Mouse (Mus musculus): ENCODE measurements at regions not wholly inside any gene's neighbourhood (a gene's known extent, or its start where the extent isn't known, plus 50 kb on each side); places are given as distances from the start of the nearest gene placed in this dataset.
A peak's percentile ranks its signal among the peaks of the same experiment; 100 is the strongest.

- no peak for ATAC-seq
Observed at GRCm38 (mm10) chr12:39586163-39586562, 451.7 kb downstream of the Arl4a start.

DNA sequence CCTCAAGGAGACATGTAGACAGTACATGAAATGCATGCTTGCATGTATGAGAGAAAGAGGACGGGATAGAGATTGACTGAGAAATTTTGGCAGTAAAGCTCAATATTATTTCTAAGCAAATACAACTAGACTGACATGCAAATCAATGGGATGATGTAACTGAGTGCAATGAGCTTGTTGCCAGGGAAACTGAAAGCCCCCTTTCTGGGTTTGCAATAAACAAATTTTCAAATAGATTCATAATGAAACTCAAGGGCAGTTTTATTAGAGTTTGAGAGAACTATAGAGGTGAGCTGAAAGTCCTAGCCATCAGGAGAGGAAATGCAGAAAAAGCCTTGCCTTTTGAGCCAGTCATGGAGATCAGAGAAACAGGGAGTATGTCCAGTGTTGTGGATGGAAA is 460.2 kb downstream of the Arl4a start:
- no peak for ATAC-seq

- no peak for ATAC-seq
Observed at GRCm38 (mm10) chr12:39572802-39573201, 465.0 kb downstream of the Arl4a start.

- no peak for ATAC-seq
Observed at GRCm38 (mm10) chr12:39572147-39572546, 465.7 kb downstream of the Arl4a start.

DNA sequence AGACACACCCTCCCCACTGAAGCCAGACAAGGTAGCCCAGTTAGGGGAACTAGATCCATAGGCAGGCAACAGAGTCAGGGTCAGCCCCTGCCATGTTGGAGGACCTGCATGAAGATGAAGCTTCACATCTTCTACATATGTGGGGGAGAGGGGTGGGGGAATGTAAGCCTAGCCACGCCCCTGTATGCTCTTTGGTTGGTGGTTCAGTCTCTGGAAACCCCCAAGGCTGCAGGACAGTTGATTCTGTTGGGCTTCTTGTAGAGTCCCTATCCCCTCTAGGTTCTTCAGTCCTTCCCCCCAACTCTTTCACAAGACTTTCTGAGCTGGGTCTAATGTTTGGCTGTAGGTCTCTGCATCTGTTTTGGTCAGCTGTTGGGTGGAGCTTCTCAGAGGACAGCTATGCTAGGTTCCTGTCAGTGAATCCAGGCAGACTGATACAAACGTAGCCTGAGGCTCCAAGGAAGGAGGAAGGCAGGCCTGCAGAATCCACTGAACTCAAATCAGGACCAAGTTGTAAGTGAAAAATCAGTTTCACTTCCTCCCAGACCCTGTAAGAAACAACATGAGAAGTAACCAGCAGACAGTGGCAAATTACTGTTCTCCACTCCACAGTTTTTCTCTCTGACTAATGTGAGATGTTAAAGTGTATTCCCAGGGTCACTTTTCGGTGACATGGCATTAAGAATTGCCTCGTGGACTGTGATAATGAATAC is 476.9 kb downstream of the Arl4a start:
- no peak for ATAC-seq

- no peak for ATAC-seq
Observed at GRCm38 (mm10) chr12:39558491-39558890, 479.3 kb downstream of the Arl4a start.

- no peak for ATAC-seq
Observed at GRCm38 (mm10) chr12:39536326-39536725, 501.5 kb downstream of the Arl4a start.

DNA sequence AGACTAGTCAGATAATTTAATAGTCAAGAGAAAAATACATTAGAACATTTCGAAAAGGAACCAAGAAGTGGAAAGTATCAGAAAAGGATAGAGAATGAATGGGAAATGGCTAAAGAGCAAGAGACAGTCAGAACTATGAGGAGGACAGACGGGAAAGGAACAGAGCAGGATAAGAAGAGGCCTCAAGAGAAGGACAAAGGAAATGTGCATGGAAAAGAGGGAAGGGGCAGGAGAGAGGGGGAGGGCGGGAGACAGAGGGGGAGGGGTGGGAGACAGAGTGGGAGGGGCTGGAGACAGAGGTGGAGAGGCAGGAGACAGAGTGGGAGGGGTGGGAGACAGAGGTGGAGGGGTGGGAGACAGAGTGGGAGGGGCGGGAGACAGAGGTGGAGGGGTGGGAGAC is 509.7 kb downstream of the Arl4a start:
- no peak for ATAC-seq

DNA sequence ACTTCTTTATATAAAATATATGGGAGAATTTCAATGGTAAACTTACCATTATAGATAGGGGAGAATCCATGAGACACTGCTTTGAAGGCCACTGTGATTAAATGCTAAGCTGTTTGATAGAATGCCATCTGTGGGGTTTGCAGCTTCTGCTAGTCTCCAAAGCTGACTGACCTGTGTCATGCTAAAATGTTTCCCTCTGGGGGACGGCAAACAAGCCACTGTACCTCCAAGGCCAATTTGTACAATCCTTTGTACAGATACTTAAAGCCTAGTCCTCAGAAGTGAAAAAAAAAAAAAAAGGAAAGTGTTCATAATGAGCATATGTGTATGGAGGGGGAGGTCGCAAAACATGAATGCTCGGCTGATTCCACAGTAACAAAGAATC is 510.6 kb downstream of the Arl4a start:
- no peak for ATAC-seq

DNA sequence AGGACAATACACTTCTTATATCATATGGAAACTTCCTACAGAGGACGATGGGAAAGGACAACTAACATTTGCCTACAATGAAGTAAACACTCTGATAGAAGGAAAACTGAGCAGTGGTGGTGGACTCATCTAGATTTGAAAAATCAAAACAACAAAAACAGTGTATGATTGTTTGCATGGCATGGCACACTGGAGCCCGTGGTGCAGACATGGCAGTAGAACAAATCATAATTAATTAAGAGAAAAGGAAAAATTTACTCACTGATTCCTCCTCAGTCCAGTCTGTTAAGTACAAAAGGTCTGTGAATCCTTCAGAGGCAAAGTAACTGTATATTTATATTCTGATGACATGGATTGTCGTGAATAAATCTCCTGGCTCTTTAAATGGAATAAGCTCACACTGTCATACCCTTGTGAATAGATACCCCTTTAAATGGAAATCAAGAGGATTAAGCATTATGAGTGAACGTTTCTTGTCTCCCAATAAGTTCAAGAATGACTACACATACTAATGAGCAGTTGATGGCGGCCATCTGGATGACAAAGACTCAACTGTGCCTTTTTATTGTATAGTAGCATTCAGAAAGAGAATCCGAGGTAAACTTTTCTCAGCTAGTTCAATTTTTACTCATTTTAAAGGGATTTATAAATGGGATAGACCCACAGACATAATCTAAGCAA is 511.1 kb downstream of the Arl4a start:
- ATAC-seq = no peak

GRCm38 (mm10) chr12:39515690-39516089 is 522.1 kb downstream of the Arl4a start:
- no peak for ATAC-seq

DNA sequence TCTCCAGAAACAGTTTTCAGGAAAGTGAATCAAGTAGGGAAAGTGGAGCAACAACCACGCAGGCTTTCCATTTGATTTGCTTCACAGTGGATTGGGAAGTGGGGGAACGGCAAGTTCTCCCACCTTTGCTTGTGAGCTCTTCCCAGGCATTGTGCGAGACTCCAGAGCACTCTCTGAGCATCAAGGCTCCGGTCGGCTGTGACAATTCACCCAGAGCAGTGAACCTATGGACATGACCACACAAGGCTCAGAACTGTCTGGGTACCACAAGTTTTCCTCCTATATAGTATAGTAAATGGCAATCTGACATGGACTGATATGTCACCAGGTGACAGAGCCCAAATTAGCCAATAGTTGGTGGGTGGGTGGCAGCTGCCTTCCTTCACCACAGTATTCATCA is 527.0 kb downstream of the Arl4a start:
- ATAC-seq = no peak

DNA sequence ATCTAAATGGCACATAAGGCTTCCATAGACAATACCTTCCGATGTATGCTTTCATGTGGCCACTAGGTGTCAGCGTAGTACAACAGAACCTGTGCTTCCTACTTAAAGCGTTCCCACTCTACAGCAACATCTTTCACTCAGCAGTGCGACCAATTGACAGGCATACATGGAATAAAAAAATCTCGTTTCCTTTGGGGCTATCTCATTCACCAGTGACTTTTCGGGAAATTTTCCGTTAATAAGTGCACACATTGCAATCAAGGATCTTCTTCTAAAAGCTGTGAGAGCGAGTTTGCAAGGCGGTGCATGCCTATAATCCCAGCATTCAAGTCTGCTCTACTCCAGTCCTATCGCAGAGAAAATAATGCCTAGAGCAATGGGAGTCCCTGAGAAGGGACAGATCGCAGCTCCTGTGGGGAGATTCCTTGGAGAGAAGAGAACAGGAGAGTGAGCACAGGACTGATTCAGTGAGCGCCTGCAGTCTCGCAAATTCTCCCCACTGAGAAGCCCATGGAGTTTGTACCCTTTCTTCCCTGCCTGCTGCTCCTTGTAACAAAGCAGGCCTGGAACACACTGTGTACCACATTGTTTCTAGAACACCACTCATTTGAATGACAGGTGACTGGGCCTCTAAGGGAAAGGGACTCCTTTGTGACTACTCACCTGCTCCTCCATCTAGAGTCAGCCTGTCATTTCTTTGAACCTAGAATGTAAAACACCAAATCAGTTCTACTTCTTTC is 527.6 kb downstream of the Arl4a start:
- peak; percentile 95 for ATAC-seq

- peak; percentile 43 for ATAC-seq
Observed at GRCm38 (mm10) chr12:39496203-39496602, 541.6 kb downstream of the Arl4a start.

GRCm38 (mm10) chr12:39493578-39494218 is 544.1 kb downstream of the Arl4a start:
- ATAC-seq = no peak

DNA sequence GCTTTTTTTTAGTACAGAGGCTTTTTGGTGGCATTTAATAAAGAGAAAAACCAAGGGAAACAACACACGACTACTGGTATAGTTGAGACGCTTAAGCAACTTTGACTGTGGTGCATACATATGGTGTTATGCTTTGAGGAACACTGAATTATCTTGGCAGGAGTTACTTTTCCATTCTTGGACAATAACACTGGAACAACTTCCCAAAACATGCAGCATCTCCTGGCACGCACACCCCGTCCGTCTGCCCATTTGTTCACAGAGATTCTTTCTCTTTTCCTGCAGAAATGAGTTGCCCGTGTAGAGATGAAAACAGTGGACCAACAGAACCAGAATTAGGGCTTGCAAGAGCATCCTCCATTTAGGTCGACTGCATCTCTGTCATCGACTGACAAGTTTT is 544.7 kb downstream of the Arl4a start:
- no peak for ATAC-seq

DNA sequence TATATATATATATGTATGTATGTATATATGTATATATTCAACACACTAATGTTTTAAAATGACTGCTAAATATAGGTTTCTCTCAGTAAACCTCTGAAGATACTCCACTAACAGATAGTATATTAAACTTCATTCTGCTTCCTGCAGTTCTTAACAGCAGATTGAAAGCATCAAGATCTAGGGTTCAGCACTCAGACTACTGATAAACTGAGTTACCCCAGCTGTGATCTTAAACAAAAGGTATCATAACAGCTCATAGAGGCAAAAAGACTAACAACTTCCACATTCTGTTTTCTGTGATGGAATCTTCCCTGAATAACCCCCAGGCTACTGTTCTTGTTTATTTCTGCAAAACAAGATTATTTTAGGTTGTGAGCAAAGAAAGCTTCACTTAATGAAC is 564.8 kb downstream of the Arl4a start:
- no peak for ATAC-seq

Data from activated CD4-positive, CD25-positive, alpha-beta regulatory T cell, adult 4 months (primary cell).